8 mouse cellular contexts compared by ENCODE assay signal in the genomic region with DNA sequence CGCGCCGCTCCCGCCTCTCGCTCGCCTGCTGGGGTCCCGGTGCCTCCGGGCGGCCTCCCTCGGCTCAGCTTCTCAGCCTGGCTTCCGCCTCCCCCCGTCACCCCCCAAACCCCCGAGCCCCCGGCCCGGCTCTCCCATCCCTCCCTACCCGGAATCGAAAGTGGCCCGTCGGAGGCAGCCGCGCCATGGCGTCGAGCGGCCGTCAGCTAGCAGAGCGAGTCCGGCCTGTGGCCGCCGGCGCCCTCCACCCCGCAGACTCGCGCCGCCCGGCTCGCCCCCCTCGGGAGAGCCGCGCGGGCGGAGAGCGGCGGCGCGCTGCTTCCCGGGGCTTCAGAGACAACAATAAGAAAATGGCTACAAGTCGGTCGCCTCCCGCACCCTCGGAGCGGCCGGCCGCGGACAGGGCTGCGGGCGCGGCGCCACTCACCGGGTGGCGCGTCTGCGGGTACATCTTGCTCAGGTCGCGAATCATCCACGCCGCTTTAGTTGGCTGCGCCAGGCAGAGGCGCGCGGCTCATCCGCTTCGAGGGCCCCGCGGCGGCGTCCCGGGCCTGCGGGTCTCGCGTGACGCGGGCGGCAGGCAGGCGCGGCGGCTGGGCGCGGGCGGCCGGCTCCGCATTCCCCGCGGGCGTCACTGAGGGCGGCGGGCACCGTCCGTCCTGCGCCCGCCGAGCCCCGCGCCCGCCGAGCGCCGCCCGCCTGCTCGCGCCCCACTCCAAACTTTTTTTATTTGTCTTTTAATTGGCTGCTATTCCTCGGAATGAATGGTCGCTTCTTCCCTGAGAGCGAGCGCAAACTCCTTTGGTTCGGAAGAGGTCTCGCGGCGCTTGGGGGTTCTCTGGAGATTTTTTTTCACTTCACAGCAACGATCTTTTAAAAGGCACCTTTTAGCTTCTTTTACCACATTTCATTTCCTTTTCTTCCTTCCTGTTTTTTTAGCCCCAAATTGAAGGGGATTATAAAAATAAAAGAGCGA. TPM values are rescaled to one million over a fixed set of nuclear protein-coding genes. Genes with fewer than 3 reads are reported as not detected.
DNase-seq lines count a peak whose midpoint lies in the region; ATAC-seq and TF ChIP-seq lines count a peak whose summit lies in the region.

No protein-coding gene starts in this region.

- peak overlapping the region; percentile 66 for H3K4me2 ChIP-seq in forebrain, embryonic 13.5 days

- DNase-seq in G1E (ENCODE audit: low spot score): peak; percentile 59
- peak; percentile 34 for DNase-seq in c-Kit-positive CD71-negative TER-119-negative erythroid progenitor cells, embryonic 14.5 days (ENCODE audit: low read depth)
- DNase-seq in heart, postnatal 36 days: peak; percentile 54 to 75
- peak; percentile 49 to 66 for DNase-seq in layer of hippocampus, postnatal 10 days (ENCODE audit: low spot score in 2 of 2)
- DNase-seq in lung, postnatal 10 days: peak; percentile 56
- peak; percentile 43 for DNase-seq in retina, postnatal 7 days (ENCODE audit: low read depth, low spot score)
- DNase-seq in urinary bladder, postnatal 14 days (ENCODE audit: low spot score): peak; percentile 36

- intact Hi-C loops in heart, postnatal 36 days (cut with DNase I): loop anchor here (5.0 to 10.0 kb wide), 3 partner anchors 90 to 372 kb away; no protein-coding TSS in a partner anchor

- no peak for TF ChIP-seq CTCF in G1E (IDR thresholded peaks at IDR 0.05; ENCODE audit: low read depth, low read length)

- H3K27me3 ChIP-seq in G1E (ENCODE audit: insufficient read depth, low read length): peaks cover 13% of the 10 kb centered on the region; the same call in 1 of the 2 replicates
- H3K27me3 ChIP-seq in forebrain, embryonic 13.5 days: peaks cover 15% of the 10 kb centered on the region

- ATAC-seq in G1E (ENCODE audit: extremely low read depth, insufficient number of reproducible peaks, low FRiP score, poor library complexity, severe bottlenecking): no peak
- no peak for ATAC-seq in forebrain, embryonic 13.5 days

- H3K9me3 ChIP-seq in G1E (replicated peaks): no peaks in the 10 kb centered on the region
- no peaks in the 10 kb centered on the region for H3K9me3 ChIP-seq in forebrain, embryonic 13.5 days (replicated peaks)

- peak overlapping the region; percentile 95 for H3K9ac ChIP-seq in forebrain, embryonic 13.5 days

- under 1% methylated on average over 107 of the region's 120 CpGs for WGBS in forebrain, embryonic 13.5 days

- peaks cover 16% of the 10 kb centered on the region for H3K36me3 ChIP-seq in G1E (replicated peaks)
- no peaks in the 10 kb centered on the region for H3K36me3 ChIP-seq in forebrain, embryonic 13.5 days (ENCODE audit: poor library complexity, severe bottlenecking)

- H3K4me3 ChIP-seq in G1E (ENCODE audit: low read depth, low read length): peak overlapping the region; percentile 91
- peak overlapping the region; percentile 69 for H3K4me3 ChIP-seq in forebrain, embryonic 13.5 days

- peaks cover 19% of the 10 kb centered on the region for H3K4me1 ChIP-seq in G1E (ENCODE audit: insufficient read depth, low read depth, low read length)
- peaks cover 40% of the 10 kb centered on the region for H3K4me1 ChIP-seq in forebrain, embryonic 13.5 days

- peak overlapping the region; percentile 98 for H3K27ac ChIP-seq in forebrain, embryonic 13.5 days

RNA-seq across cellular contexts. Expression of a gene that starts 0.6 kb away (rescaled TPM):
- total RNA-seq in G1E (2014; fragmentation: Nextera tagmentation) (32.7 and 37.6 TPM in 2 replicates), G1E (2017) (14.2 and 15.4 TPM in 2 replicates)
- 11.5 and 13.2 TPM in 2 replicates for polyA plus RNA-seq in G1E (2012)
- polyA plus RNA-seq in forebrain, embryonic 13.5 days (2015; fragmentation: Nextera tagmentation; extraction: Ambion mirVana): 26.9 and 30.5 TPM in 2 replicates
- total RNA-seq in heart, postnatal 36 days (2021): 10 to 100 TPM in 1 of 2 experiments, 1 to 10 TPM in 1; 8.8 to 10.5 TPM
- total RNA-seq in layer of hippocampus, postnatal 10 days (2021): 10 to 100 TPM; 44.1 to 47.0 TPM
